Mouse (Mus musculus) midbrain, embryonic 11.5 days (tissue): ENCODE measurements at regions not wholly inside any gene's neighbourhood (a gene's known extent, or its start where the extent isn't known, plus 50 kb on each side); places are given as distances from the start of the nearest gene placed in this dataset.

Experiments
- ATAC-seq: fragments of 200-750 bp; cut with Nextera tagmentation; 2 replicates; pipeline ENCODE4 v1.8.0; 2017; ENCODE audit warnings: moderate TSS enrichment, moderate library complexity; ENCODE audit not compliant: low FRiP score
- DNase-seq: peaks from one replicate; pipeline ENCODE4 v3.0.0; 2015; ENCODE audit warnings: low spot score; ENCODE audit errors: missing footprints
- H3K27ac ChIP-seq: fragments of 300-500 bp; sonication (generic); 2 replicates; pipeline ENCODE4 v1.5.1; 2014; ENCODE audit warnings: low read depth, low read length
- H3K27me3 ChIP-seq: fragments of 300-500 bp; sonication (generic); 2 replicates; pipeline ENCODE4 v1.6.1; 2014; ENCODE audit warnings: mild to moderate bottlenecking, low read length, moderate library complexity, mixed read lengths; ENCODE audit not compliant: control insufficient read depth, insufficient read depth
- H3K36me3 ChIP-seq: fragments of 300-500 bp; sonication (generic); 2 replicates; pipeline ENCODE4 v1.6.1; 2014; ENCODE audit warnings: mild to moderate bottlenecking, low read length, moderate library complexity, mixed read lengths; ENCODE audit not compliant: control insufficient read depth, insufficient read depth
- H3K4me1 ChIP-seq: fragments of 300-500 bp; sonication (generic); 2 replicates; pipeline ENCODE4 v1.6.1; 2014; ENCODE audit warnings: low read length; ENCODE audit not compliant: control insufficient read depth, insufficient read depth
- H3K4me2 ChIP-seq: fragments of 300-500 bp; sonication (generic); 2 replicates; pipeline ENCODE4 v1.6.1; 2014; ENCODE audit warnings: mild to moderate bottlenecking, moderate library complexity
- H3K4me3 ChIP-seq: fragments of 300-500 bp; sonication (generic); 2 replicates; pipeline ENCODE4 v1.5.1; 2014; ENCODE audit warnings: low read depth, low read length
- H3K9ac ChIP-seq: fragments of 300-500 bp; sonication (generic); 2 replicates; pipeline ENCODE4 v1.6.1; 2014; ENCODE audit warnings: low read length
- H3K9me3 ChIP-seq: fragments of 300-500 bp; sonication (generic); 2 replicates; pipeline ENCODE4 v1.6.1; 2016; ENCODE audit warnings: low read length; ENCODE audit not compliant: control insufficient read depth
- WGBS: fragments of 180-500 bp; shearing (Covaris S2); extraction: QIAGEN DNeasy Blood & Tissue Kit; methylation state at CpG from one replicate; pipeline ENCODE4 v1.1.7; 2014; 5-methylcytosine and 5-hydroxymethylcytosine counted together

GRCm38 (mm10) chr5:119378261-119378660 is 292.2 kb upstream of the Tbx3 start:
- Histone ChIP-seq H3K4me3 (no peak overlapping the region), H3K27ac (no peak overlapping the region), H3K4me2 (no peak overlapping the region), H3K4me1 (no peaks in the 10 kb centered on the region; the same call in 1 of the 2 replicates), H3K36me3 (no peaks in the 10 kb centered on the region), H3K27me3 (peaks cover 3% of the 10 kb centered on the region; the same call in 1 of the 2 replicates), H3K9me3 (no peaks in the 10 kb centered on the region), H3K9ac (no peak overlapping the region)
- DNase-seq = no peak
- 39% methylated on average over 8 of the region's 8 CpGs for WGBS
- no peak for ATAC-seq

GRCm38 (mm10) chr5:119379915-119380432 is 290.5 kb upstream of the Tbx3 start:
- Histone ChIP-seq H3K4me1 (no peaks in the 10 kb centered on the region; the same call in 1 of the 2 replicates), H3K9me3 (no peaks in the 10 kb centered on the region), H3K4me2 (no peak overlapping the region), H3K4me3 (no peak overlapping the region), H3K9ac (no peak overlapping the region), H3K36me3 (no peaks in the 10 kb centered on the region), H3K27me3 (peaks cover 3% of the 10 kb centered on the region; the same call in 1 of the 2 replicates), H3K27ac (no peak overlapping the region)
- WGBS = 75% methylated on average over 6 of the region's 6 CpGs
- no peak for ATAC-seq
- no peak for DNase-seq

GRCm38 (mm10) chr5:119381495-119381894 is 289.0 kb upstream of the Tbx3 start:
- H3K36me3 ChIP-seq = no peaks in the 10 kb centered on the region
- no peak overlapping the region for H3K4me3 ChIP-seq
- H3K9me3 ChIP-seq = no peaks in the 10 kb centered on the region
- no peak overlapping the region for H3K27ac ChIP-seq
- WGBS = 44% methylated on average over 12 of the region's 12 CpGs
- H3K27me3 ChIP-seq = no peaks in the 10 kb centered on the region
- ATAC-seq = peak; percentile 67
- peak; percentile 89 for DNase-seq
- no peak overlapping the region for H3K4me2 ChIP-seq
- H3K4me1 ChIP-seq = no peaks in the 10 kb centered on the region; the same call in 1 of the 2 replicates
- H3K9ac ChIP-seq = no peak overlapping the region

GRCm38 (mm10) chr5:119385506-119385905 is 285.0 kb upstream of the Tbx3 start:
- no peaks in the 10 kb centered on the region for H3K9me3 ChIP-seq
- no peaks in the 10 kb centered on the region for H3K27me3 ChIP-seq
- H3K4me3 ChIP-seq = no peak overlapping the region
- H3K4me1 ChIP-seq = no peaks in the 10 kb centered on the region; the same call in 1 of the 2 replicates
- DNase-seq (no peak), ATAC-seq (no peak)
- no peak overlapping the region for H3K27ac ChIP-seq
- no peak overlapping the region for H3K9ac ChIP-seq
- H3K4me2 ChIP-seq = no peak overlapping the region
- WGBS = 94% methylated on average over 10 of the region's 10 CpGs
- H3K36me3 ChIP-seq = no peaks in the 10 kb centered on the region

GRCm38 (mm10) chr5:119386821-119387220 is 283.6 kb upstream of the Tbx3 start:
- ATAC-seq = no peak
- no peaks in the 10 kb centered on the region for H3K9me3 ChIP-seq
- no peak for DNase-seq
- no peak overlapping the region for H3K9ac ChIP-seq
- H3K4me3 ChIP-seq = no peak overlapping the region
- no peaks in the 10 kb centered on the region for H3K27me3 ChIP-seq
- 71% methylated on average over 8 of the region's 8 CpGs for WGBS
- H3K4me1 ChIP-seq = no peaks in the 10 kb centered on the region
- H3K36me3 ChIP-seq = no peaks in the 10 kb centered on the region
- H3K4me2 ChIP-seq = no peak overlapping the region
- H3K27ac ChIP-seq = no peak overlapping the region

GRCm38 (mm10) chr5:119387261-119387660 is 283.2 kb upstream of the Tbx3 start:
- H3K4me1 ChIP-seq = no peaks in the 10 kb centered on the region
- no peak for ATAC-seq
- H3K36me3 ChIP-seq = no peaks in the 10 kb centered on the region
- no peak overlapping the region for H3K27ac ChIP-seq
- 60% methylated on average over 2 of the region's 2 CpGs for WGBS
- H3K4me3 ChIP-seq = no peak overlapping the region
- DNase-seq = no peak
- H3K9ac ChIP-seq = no peak overlapping the region
- no peaks in the 10 kb centered on the region for H3K27me3 ChIP-seq
- H3K9me3 ChIP-seq = no peaks in the 10 kb centered on the region
- no peak overlapping the region for H3K4me2 ChIP-seq

- H3K9me3 ChIP-seq = no peaks in the 10 kb centered on the region
- no peak for ATAC-seq
- 70% methylated on average over 5 of the region's 5 CpGs for WGBS
- H3K9ac ChIP-seq = no peak overlapping the region
- no peak overlapping the region for H3K4me2 ChIP-seq
- no peaks in the 10 kb centered on the region for H3K27me3 ChIP-seq
- no peak for DNase-seq
- H3K27ac ChIP-seq = no peak overlapping the region
- no peaks in the 10 kb centered on the region for H3K36me3 ChIP-seq
- H3K4me1 ChIP-seq = no peaks in the 10 kb centered on the region
- H3K4me3 ChIP-seq = no peak overlapping the region
Measured at GRCm38 (mm10) chr5:119388841-119389240, 281.6 kb upstream of the Tbx3 start.

GRCm38 (mm10) chr5:119389384-119389783 is 281.1 kb upstream of the Tbx3 start:
- no peak for DNase-seq
- no peak for ATAC-seq
- no peak overlapping the region for H3K9ac ChIP-seq
- H3K4me3 ChIP-seq = no peak overlapping the region
- H3K27me3 ChIP-seq = no peaks in the 10 kb centered on the region
- no peaks in the 10 kb centered on the region for H3K4me1 ChIP-seq
- no peak overlapping the region for H3K4me2 ChIP-seq
- no peak overlapping the region for H3K27ac ChIP-seq
- 87% methylated on average over 9 of the region's 9 CpGs for WGBS
- H3K9me3 ChIP-seq = no peaks in the 10 kb centered on the region
- H3K36me3 ChIP-seq = no peaks in the 10 kb centered on the region

GRCm38 (mm10) chr5:119389857-119390256 is 280.6 kb upstream of the Tbx3 start:
- H3K9ac ChIP-seq = no peak overlapping the region
- H3K27me3 ChIP-seq = no peaks in the 10 kb centered on the region
- no peak overlapping the region for H3K4me2 ChIP-seq
- DNase-seq = no peak
- WGBS = 89% methylated on average over 7 of the region's 7 CpGs
- no peaks in the 10 kb centered on the region for H3K9me3 ChIP-seq
- ATAC-seq = no peak
- H3K27ac ChIP-seq = no peak overlapping the region
- no peaks in the 10 kb centered on the region for H3K4me1 ChIP-seq
- H3K4me3 ChIP-seq = no peak overlapping the region
- H3K36me3 ChIP-seq = no peaks in the 10 kb centered on the region
